Mouse (Mus musculus) heart, embryonic 12.5 days (tissue): Measurements from ENCODE around the gene Slc2a9. TPM values are rescaled to one million over a fixed set of nuclear protein-coding genes. Genes with fewer than 3 reads are reported as not detected.
A peak's percentile ranks its signal among the peaks of the same experiment; 100 is the strongest.

Experiments used
- ATAC-seq: fragments of 200-750 bp; cut with Nextera tagmentation; 2 replicates; pipeline ENCODE4 v1.8.0; 2017; ENCODE audit warnings: moderate TSS enrichment, moderate library complexity; ENCODE audit not compliant: insufficient number of reproducible peaks, low FRiP score
- H3K27ac ChIP-seq: fragments of 300-500 bp; sonication (generic); 2 replicates; pipeline ENCODE4 v1.5.1; 2016; ENCODE audit warnings: mild to moderate bottlenecking, moderate library complexity; ENCODE audit not compliant: poor library complexity, severe bottlenecking
- H3K27me3 ChIP-seq: fragments of 300-500 bp; sonication (generic); replicated peaks from 2 replicates; pipeline ENCODE4 v1.6.1; 2016; ENCODE audit warnings: mild to moderate bottlenecking, moderate library complexity
- H3K36me3 ChIP-seq: fragments of 300-500 bp; sonication (generic); 2 replicates; pipeline ENCODE4 v1.6.1; 2016; ENCODE audit warnings: mild to moderate bottlenecking, moderate library complexity
- H3K4me1 ChIP-seq: fragments of 300-500 bp; sonication (generic); replicated peaks from 2 replicates; pipeline ENCODE4 v1.6.1; 2016; ENCODE audit warnings: mild to moderate bottlenecking
- H3K4me2 ChIP-seq: fragments of 300-500 bp; sonication (generic); 2 replicates; pipeline ENCODE4 v1.6.1; 2016; ENCODE audit warnings: mild to moderate bottlenecking, moderate library complexity
- H3K4me3 ChIP-seq: fragments of 300-500 bp; sonication (generic); 2 replicates; pipeline ENCODE4 v1.5.1; 2016; ENCODE audit warnings: mild to moderate bottlenecking
- H3K9ac ChIP-seq: fragments of 300-500 bp; sonication (generic); 2 replicates; pipeline ENCODE4 v1.6.1; 2016; ENCODE audit warnings: mild to moderate bottlenecking, moderate library complexity
- H3K9me3 ChIP-seq: fragments of 300-500 bp; sonication (generic); replicated peaks from 2 replicates; pipeline ENCODE4 v1.6.1; 2016; ENCODE audit warnings: mild to moderate bottlenecking, moderate library complexity
- WGBS: fragments of 180-500 bp; shearing (Covaris S2); methylation state at CpG from one replicate; pipeline ENCODE4 v1.1.7; 2016; 5-methylcytosine and 5-hydroxymethylcytosine counted together
- polyA plus RNA-seq: library from polyadenylated mRNA; unstranded; fragments of >200 nt; fragmentation: Nextera tagmentation; extraction: Ambion mirVana; gene quantifications from 2 replicates; pipeline ENCODE4 v1.2.1, GENCODE M21; 2016

Slc2a9 gene
- polyA plus RNA-seq, 1 experiment from 2014 or later, result 0.22 TPM

DNA sequence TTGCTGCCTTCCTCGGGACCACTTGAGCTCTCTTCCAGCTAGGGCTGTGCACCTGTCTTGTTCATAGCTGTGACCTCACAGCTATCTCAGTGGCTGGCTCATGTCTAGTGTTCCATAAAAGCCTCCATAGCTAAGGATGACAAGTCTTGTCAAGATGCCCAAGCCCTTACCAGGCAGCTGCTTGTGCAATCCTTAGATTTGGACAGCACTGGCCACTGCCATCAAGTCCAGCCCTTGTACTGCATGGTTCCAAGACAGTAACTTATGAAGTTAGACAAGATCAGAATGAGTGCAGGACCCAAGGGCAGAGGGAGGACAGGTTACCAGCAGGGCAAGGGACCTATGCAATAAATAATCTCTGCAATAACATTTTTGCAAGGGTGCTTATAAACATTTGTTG, 1.2 kb upstream of the Slc2a9 start:
- H3K9me3 ChIP-seq, result 0 out of 2 replicates have a peak, but pooled peaks cover 3% of the 10 kb centered on the region
- 85% methylated on average over 1 of the region's 1 CpGs for WGBS
- ATAC-seq, result no peak

GRCm38 (mm10) chr5:38500043-38500442, 2.9 kb downstream of the Slc2a9 start:
- 81% methylated on average over 8 of the region's 8 CpGs for WGBS
- 0 out of 2 replicates have a peak overlapping the region, but pooled peaks have one; percentile 34 for H3K27ac ChIP-seq
- ATAC-seq, result peak; percentile 78

More for the DNA sequence above, 1.2 kb upstream of the Slc2a9 start:
- H3K27ac ChIP-seq, result no peak overlapping the region
- H3K27me3 ChIP-seq, result 0 out of 2 replicates have a peak, but pooled peaks cover 5% of the 10 kb centered on the region
- H3K4me2 ChIP-seq, result no peak overlapping the region
- no peaks in the 10 kb centered on the region for H3K36me3 ChIP-seq
- H3K4me3 ChIP-seq, result no peak overlapping the region
- H3K9ac ChIP-seq, result no peak overlapping the region
- H3K4me1 ChIP-seq, result peaks cover 17% of the 10 kb centered on the region

DNA sequence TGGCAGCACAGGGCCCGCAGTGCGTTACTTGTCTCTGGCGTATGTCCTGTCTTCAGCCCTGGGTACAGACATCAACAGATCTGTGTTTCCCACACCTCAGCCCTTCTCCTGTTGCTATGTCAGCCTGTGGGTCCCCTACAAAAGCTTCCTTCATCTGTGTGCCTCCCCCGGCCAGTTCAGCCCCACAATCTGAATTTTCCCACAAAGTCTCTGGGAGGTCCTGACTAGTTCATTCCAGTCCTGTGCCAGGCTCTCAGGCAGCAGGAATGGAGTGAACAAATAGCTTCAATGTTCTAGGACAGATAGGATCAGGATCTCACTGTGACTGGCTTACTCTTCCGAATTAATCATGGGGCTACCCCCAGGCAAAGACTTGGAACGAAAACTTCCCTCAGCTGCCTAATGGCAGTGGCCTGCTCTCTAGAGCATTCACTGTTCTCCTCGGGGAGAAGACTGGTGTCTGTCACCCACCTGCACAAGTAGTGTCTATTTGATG, 3.6 kb downstream of the Slc2a9 start:
- 73% methylated on average over 7 of the region's 7 CpGs for whole genome bisulfite sequencing
- Histone ChIP-seq H3K4me3 (no peak overlapping the region), H3K9ac (no peak overlapping the region), H3K9me3 (no peaks in the 10 kb centered on the region), H3K36me3 (no peaks in the 10 kb centered on the region), H3K27ac (0 out of 2 replicates have a peak overlapping the region, but pooled peaks have one; percentile 34), H3K27me3 (0 out of 2 replicates have a peak, but pooled peaks cover 5% of the 10 kb centered on the region), H3K4me2 (no peak overlapping the region), H3K4me1 (peaks cover 21% of the 10 kb centered on the region)
- ATAC-seq, result no peak

More at GRCm38 (mm10) chr5:38500043-38500442, 2.9 kb downstream of the Slc2a9 start:
- no peak overlapping the region for H3K4me3 ChIP-seq
- H3K9me3 ChIP-seq, result no peaks in the 10 kb centered on the region
- H3K27me3 ChIP-seq, result 0 out of 2 replicates have a peak, but pooled peaks cover 5% of the 10 kb centered on the region
- no peak overlapping the region for H3K9ac ChIP-seq
- H3K4me2 ChIP-seq, result no peak overlapping the region
- H3K36me3 ChIP-seq, result no peaks in the 10 kb centered on the region
- H3K4me1 ChIP-seq, result peaks cover 25% of the 10 kb centered on the region

DNA sequence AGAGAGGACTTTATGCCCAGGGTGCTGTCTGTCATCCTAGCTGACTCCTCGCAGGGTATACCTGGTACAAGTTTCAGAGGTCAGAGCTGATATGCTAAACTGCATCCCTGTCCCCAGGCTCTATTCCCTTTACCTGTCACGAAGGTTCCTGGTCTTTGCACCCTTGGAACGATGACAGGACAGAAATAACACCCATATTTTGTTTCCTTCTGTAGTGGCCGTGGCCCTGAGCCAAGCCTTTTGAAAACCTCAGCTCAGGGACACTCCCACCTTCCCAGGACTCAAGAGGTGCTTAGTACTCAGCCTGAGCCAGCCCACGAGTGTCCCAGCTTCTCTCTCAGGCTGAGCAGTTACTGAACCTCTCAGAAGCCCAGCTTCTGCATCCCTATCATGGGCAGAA, 4.5 kb downstream of the Slc2a9 start:
- no peak for ATAC-seq
- Histone ChIP-seq H3K4me3 (no peak overlapping the region), H3K9ac (no peak overlapping the region), H3K27me3 (0 out of 2 replicates have a peak, but pooled peaks cover 5% of the 10 kb centered on the region), H3K4me2 (no peak overlapping the region), H3K27ac (no peak overlapping the region), H3K9me3 (no peaks in the 10 kb centered on the region), H3K4me1 (peaks cover 16% of the 10 kb centered on the region; the same call in 1 of the 2 replicates), H3K36me3 (no peaks in the 10 kb centered on the region)
- WGBS, result 58% methylated on average over 5 of the region's 5 CpGs

GRCm38 (mm10) chr5:38496491-38497057, 6.4 kb downstream of the Slc2a9 start:
- Histone ChIP-seq H3K9ac (no peak overlapping the region), H3K27ac (no peak overlapping the region), H3K4me3 (no peak overlapping the region), H3K36me3 (no peaks in the 10 kb centered on the region), H3K9me3 (no peaks in the 10 kb centered on the region), H3K27me3 (0 out of 2 replicates have a peak, but pooled peaks cover 6% of the 10 kb centered on the region), H3K4me1 (peaks cover 16% of the 10 kb centered on the region; the same call in 1 of the 2 replicates), H3K4me2 (no peak overlapping the region)
- WGBS, result 78% methylated on average over 8 of the region's 8 CpGs
- ATAC-seq, result no peak

DNA sequence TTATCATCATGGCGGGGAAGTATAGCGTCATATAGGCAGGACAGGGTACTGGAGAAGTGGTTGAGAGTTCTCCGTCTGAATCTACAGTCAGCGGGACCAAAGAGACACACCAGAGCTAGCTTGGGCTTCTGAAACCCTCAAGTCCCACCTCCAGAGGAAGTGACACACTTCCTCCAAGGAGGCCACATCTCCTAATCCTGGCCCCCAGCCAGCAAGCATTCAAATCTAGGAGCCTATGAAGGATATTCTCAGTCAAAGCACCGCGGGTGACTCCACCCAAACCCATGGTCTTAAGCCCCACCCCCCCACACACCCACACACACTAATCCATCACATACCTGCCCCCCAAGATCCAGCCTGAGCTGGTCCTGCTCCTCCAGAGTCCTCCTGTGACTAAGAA, 9.1 kb downstream of the Slc2a9 start:
- Histone ChIP-seq H3K4me1 (peaks cover 13% of the 10 kb centered on the region), H3K4me2 (no peak overlapping the region), H3K9ac (no peak overlapping the region), H3K9me3 (no peaks in the 10 kb centered on the region), H3K4me3 (no peak overlapping the region), H3K27ac (no peak overlapping the region), H3K27me3 (peaks cover 12% of the 10 kb centered on the region; the same call in 1 of the 2 replicates), H3K36me3 (no peaks in the 10 kb centered on the region)
- WGBS, result 88% methylated on average over 6 of the region's 6 CpGs
- ATAC-seq, result no peak

- H3K4me1 ChIP-seq, result peaks cover 16% of the 10 kb centered on the region
- H3K27ac ChIP-seq, result no peak overlapping the region
- no peak overlapping the region for H3K4me2 ChIP-seq
- no peak for ATAC-seq
- H3K9ac ChIP-seq, result no peak overlapping the region
- 77% methylated on average over 8 of the region's 8 CpGs for WGBS
- no peaks in the 10 kb centered on the region for H3K36me3 ChIP-seq
- no peak overlapping the region for H3K4me3 ChIP-seq
- H3K9me3 ChIP-seq, result no peaks in the 10 kb centered on the region
- peaks cover 22% of the 10 kb centered on the region for H3K27me3 ChIP-seq
Measured at GRCm38 (mm10) chr5:38491763-38492162, 11.2 kb downstream of the Slc2a9 start.

GRCm38 (mm10) chr5:38489739-38490138, 13.2 kb downstream of the Slc2a9 start:
- 89% methylated on average over 4 of the region's 4 CpGs for WGBS
- H3K4me3 ChIP-seq, result no peak overlapping the region
- ATAC-seq, result no peak

GRCm38 (mm10) chr5:38488673-38489615, 14.0 kb downstream of the Slc2a9 start:
- H3K9ac ChIP-seq, result no peak overlapping the region
- H3K4me2 ChIP-seq, result 0 out of 2 replicates have a peak overlapping the region, but pooled peaks have one; percentile 17
- ATAC-seq, result no peak
- 56% methylated on average over 20 of the region's 20 CpGs for WGBS
- no peak overlapping the region for H3K27ac ChIP-seq
- H3K4me1 ChIP-seq, result peaks cover 16% of the 10 kb centered on the region
- no peak overlapping the region for H3K4me3 ChIP-seq
- H3K27me3 ChIP-seq, result peaks cover 33% of the 10 kb centered on the region
- H3K36me3 ChIP-seq, result no peaks in the 10 kb centered on the region
- no peaks in the 10 kb centered on the region for H3K9me3 ChIP-seq

More at GRCm38 (mm10) chr5:38489739-38490138, 13.2 kb downstream of the Slc2a9 start:
- H3K36me3 ChIP-seq, result no peaks in the 10 kb centered on the region
- H3K9ac ChIP-seq, result no peak overlapping the region
- H3K27ac ChIP-seq, result no peak overlapping the region
- peaks cover 16% of the 10 kb centered on the region for H3K4me1 ChIP-seq
- H3K4me2 ChIP-seq, result no peak overlapping the region
- H3K9me3 ChIP-seq, result no peaks in the 10 kb centered on the region
- H3K27me3 ChIP-seq, result peaks cover 29% of the 10 kb centered on the region

- Histone ChIP-seq H3K9ac (no peak overlapping the region), H3K4me2 (no peak overlapping the region), H3K9me3 (no peaks in the 10 kb centered on the region), H3K36me3 (no peaks in the 10 kb centered on the region), H3K4me1 (peaks cover 16% of the 10 kb centered on the region), H3K4me3 (no peak overlapping the region), H3K27ac (no peak overlapping the region), H3K27me3 (peaks cover 33% of the 10 kb centered on the region)
- WGBS, result 41% methylated on average over 6 of the region's 6 CpGs
- ATAC-seq, result no peak
Measured at GRCm38 (mm10) chr5:38488026-38488425, 14.9 kb downstream of the Slc2a9 start.

DNA sequence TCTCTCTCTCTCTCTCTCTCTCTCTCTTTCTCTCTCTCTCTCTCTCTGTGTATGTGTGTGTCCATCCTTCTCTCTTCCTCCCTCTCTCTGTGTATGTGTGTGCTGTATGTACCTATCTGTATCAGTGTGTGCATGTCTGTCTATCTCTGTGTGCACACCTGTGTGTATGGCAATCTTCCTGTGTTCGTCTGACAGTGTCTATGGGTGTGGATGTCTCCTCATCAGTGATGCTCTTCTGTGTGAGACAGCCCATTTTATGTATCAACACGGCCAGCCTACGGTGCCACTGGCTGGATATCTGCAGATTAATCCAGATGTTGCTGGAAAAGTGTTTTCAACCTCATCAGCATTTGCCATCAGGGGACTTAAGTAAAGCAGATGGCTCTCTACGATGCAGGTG, 15.7 kb downstream of the Slc2a9 start:
- no peaks in the 10 kb centered on the region for H3K9me3 ChIP-seq
- no peak overlapping the region for H3K4me2 ChIP-seq
- WGBS, result 77% methylated on average over 4 of the region's 4 CpGs
- no peak for ATAC-seq
- no peak overlapping the region for H3K27ac ChIP-seq
- no peak overlapping the region for H3K4me3 ChIP-seq
- no peak overlapping the region for H3K9ac ChIP-seq
- H3K4me1 ChIP-seq, result peaks cover 16% of the 10 kb centered on the region
- no peaks in the 10 kb centered on the region for H3K36me3 ChIP-seq
- peaks cover 33% of the 10 kb centered on the region for H3K27me3 ChIP-seq
